Mouse (Mus musculus): ENCODE measurements around the gene Stim1.

DNA sequence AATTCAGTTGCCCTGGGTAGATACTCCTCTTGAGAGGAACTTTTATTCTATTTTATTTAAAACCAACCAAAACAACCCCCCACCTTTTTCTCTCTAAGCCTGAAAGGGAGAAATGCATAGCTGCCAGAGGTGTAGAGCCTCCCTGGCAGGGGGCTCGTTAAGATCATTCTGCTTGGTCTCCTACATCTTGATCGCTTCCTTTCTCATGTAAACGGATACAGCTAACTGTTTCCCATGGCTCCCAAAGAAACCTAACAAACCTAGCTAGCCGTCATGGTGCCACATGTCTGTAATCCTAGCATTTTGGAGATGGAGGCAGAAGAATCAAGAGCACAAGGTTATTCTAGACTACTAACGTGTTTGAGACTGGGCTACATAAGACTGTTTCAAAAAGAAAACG, 148.2 kb downstream of the Stim1 start:
- TF ChIP-seq CTCF (IDR thresholded peaks at IDR 0.05; ENCODE audit: insufficient read depth, low read depth, low read length) = no peak
- no peak for TF ChIP-seq POLR2A (IDR thresholded peaks at IDR 0.05; ENCODE audit: insufficient read depth, low read depth, low read length)

Measured in olfactory bulb, adult 2 months (tissue).